Mouse (Mus musculus): ENCODE results near the gene Pear1.

- no peak for TF ChIP-seq CTCF (conservative IDR thresholded peaks at IDR 0.05 in 1 of 2, IDR thresholded peaks at IDR 0.05 in 1 of 2; ENCODE audit: low read depth in 2 of 2, low read length in 2 of 2)
- no peak for TF ChIP-seq SMC3 (IDR thresholded peaks at IDR 0.05; ENCODE audit: low read depth, low read length)
- no peak for TF ChIP-seq KAT2A (IDR thresholded peaks at IDR 0.05; ENCODE audit: insufficient replicate concordance, low read length)
- no peak for TF ChIP-seq MYC (IDR thresholded peaks at IDR 0.05; ENCODE audit: low read depth, low read length)
- no peak for TF ChIP-seq ZC3H11A (IDR thresholded peaks at IDR 0.05; ENCODE audit: low read depth, low read length)
- TF ChIP-seq MAFK (IDR thresholded peaks at IDR 0.05; ENCODE audit: insufficient replicate concordance, low read length) = no peak
- TF ChIP-seq EP300 (IDR thresholded peaks at IDR 0.05; ENCODE audit: low read length) = no peak
- TF ChIP-seq POLR2A (IDR thresholded peaks at IDR 0.05; ENCODE audit: low read depth, low read length) = no peak
- no peak for TF ChIP-seq HCFC1 (IDR thresholded peaks at IDR 0.05; ENCODE audit: low read depth, low read length)
- no peak for TF ChIP-seq MEF2A (IDR thresholded peaks at IDR 0.05; ENCODE audit: borderline replicate concordance, low read depth, low read length)
Observed at GRCm38 (mm10) chr3:87794922-87795325, 29.2 kb downstream of the Pear1 start, which contains the start of gene Ntrk1.

Data from CH12.LX (cell line).